Mouse (Mus musculus) adrenal gland, adult 10 weeks (tissue): ENCODE data around the gene Cd33. TPM values are rescaled to one million over a fixed set of nuclear protein-coding genes. Genes with fewer than 3 reads are reported as not detected.

ENCODE experiments used
- polyA plus RNA-seq: library from polyadenylated mRNA; stranded (reverse); fragments of 350-450 nt; fragmentation: Illumina TruSeq; extraction: RNeasy Lipid Tissue Mini Kit (QIAGEN cat#74804); gene quantifications from one replicate; pipeline ENCODE4 v1.2.3, GENCODE M21; 2014; ENCODE audit warnings: low read depth, low replicate concordance

Cd33 gene
- polyA plus RNA-seq, result 7.9 TPM

DNA sequence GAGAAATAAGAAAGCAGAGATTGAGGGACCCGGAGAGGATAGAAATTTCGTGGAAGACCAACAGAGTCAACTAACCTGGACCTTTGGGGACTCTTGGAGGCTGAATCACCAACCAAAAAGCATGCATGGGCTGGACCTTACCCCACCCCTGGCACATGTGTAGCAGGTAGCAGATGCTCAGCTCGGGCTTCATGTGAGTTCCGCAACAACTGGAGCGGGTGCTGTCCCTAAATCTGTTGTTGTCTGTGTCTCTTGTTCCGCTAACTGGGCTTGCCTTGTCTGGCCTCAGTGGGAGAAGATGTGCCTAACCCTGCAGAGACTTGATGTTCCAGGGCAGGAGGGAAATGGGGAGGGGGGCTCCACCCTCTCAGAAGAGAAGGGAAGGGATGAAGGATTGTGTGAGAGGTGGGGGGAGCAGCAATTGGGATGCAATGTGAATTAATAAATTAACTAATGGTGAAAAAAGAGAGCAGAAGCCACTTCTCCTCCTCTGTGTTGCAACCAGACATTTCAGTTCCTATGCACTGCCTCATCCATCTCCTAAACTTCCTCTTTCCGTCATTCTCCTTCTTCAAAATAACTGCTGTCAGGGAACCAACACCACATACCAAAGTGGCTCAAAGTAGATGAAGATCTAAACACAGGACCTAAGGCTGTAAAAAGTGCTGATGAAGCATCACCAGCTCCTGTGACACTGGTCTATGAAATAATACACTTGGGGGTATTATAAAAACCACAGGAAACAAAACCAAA is at the start of gene Cd33:
Gene Cd33, minus strand, starts transcription at position 204 of the 753 bp plus-strand sequence.

GRCm38 (mm10) chr7:43579440-43580171 is 35.4 kb upstream of the Cd33 start, which contains the start of gene Zfp719:
Zfp719 (plus strand) TSS chr7:43579610.

DNA sequence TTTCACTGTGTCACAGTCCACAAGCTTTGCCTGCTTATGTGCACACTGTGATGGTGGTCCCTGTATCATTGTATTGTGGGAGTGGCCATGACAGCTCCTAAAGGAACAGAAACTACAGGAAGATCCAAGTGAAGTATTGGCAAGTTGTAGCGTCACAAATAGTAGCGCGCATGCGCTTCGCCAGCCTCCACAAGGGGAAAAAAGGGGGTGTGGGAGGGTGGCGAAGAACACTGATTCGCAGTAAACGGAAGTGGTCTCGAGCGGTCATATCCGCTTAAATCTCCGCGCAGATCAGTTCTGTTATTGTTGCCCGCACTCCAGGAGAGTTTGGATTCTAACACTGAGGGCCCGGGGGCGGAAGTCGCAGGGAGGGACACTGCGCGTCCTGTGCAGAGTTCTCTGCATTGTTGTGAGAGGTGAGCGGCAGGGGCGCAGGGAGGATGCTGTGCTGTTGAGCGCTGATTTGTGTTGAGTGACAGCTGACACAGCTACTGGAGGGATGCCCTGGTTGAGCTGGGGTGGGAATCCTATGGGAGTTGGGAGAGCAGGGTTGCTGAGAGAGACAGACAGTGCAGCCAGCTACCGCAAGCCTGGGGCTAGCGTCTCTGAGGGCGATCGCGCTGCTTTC is 17.9 kb upstream of the Cd33 start, which contains the start of gene Zfp658:
Gene Zfp658, plus strand, starts transcription at position 251 of the 628 bp plus-strand sequence.

GRCm38 (mm10) chr7:43489631-43490125 is 54.5 kb downstream of the Cd33 start, which contains the start of gene Iglon5:
Iglon5 (minus strand) TSS chr7:43490075.

Other genes with a start within 250 kb of the Cd33 start
- gene Zfp715, start 231.1 kb downstream of the Cd33 start, polyA plus RNA-seq, result 69.0 TPM
- gene Siglecf, start 193.1 kb downstream of the Cd33 start, polyA plus RNA-seq, result not detected
- 0.17 TPM for gene Siglecg, start 136.2 kb downstream of the Cd33 start, polyA plus RNA-seq
- not detected for gene Lim2, start 116.8 kb downstream of the Cd33 start, polyA plus RNA-seq
- gene Nkg7, start 107.4 kb downstream of the Cd33 start, polyA plus RNA-seq, result not detected
- not detected for gene Cldnd2, start 103.6 kb downstream of the Cd33 start, polyA plus RNA-seq
- 20.5 TPM for gene Etfb, start 100.3 kb downstream of the Cd33 start, polyA plus RNA-seq
- gene Gm45233, start 100.3 kb downstream of the Cd33 start, polyA plus RNA-seq, result not detected
- 0.41 TPM for gene Vsig10l, start 81.3 kb downstream of the Cd33 start, polyA plus RNA-seq
- gene Iglon5, start 54.4 kb downstream of the Cd33 start, polyA plus RNA-seq, result not detected
- not detected for gene 4931406B18Rik, start 38.5 kb downstream of the Cd33 start, polyA plus RNA-seq
- gene Zfp658, start 17.8 kb upstream of the Cd33 start, polyA plus RNA-seq, result 2.2 TPM
- gene Zfp719, start 35.2 kb upstream of the Cd33 start, polyA plus RNA-seq, result 32.9 TPM
- gene Zfp819, start 62.7 kb upstream of the Cd33 start, polyA plus RNA-seq, result not detected
- not detected for gene Ceacam18, start 90.3 kb upstream of the Cd33 start, polyA plus RNA-seq
- gene Siglece, start 115.7 kb upstream of the Cd33 start, polyA plus RNA-seq, result 0.76 TPM
- gene Ctu1, start 127.6 kb upstream of the Cd33 start, polyA plus RNA-seq, result 2.8 TPM
- gene Klk14, start 146.0 kb upstream of the Cd33 start, polyA plus RNA-seq, result not detected
- gene Klk13, start 168.1 kb upstream of the Cd33 start, polyA plus RNA-seq, result not detected
- gene Klk12, start 224.5 kb upstream of the Cd33 start, polyA plus RNA-seq, result not detected
- not detected for gene Klk11, start 230.2 kb upstream of the Cd33 start, polyA plus RNA-seq
- 0.58 TPM for gene Klk10, start 236.6 kb upstream of the Cd33 start, polyA plus RNA-seq
- not detected for gene Klk9, start 247.5 kb upstream of the Cd33 start, polyA plus RNA-seq